Mouse (Mus musculus) heart, adult 8-10 months (tissue): ENCODE measurements around the gene Ip6k3. TPM values are rescaled to one million over a fixed set of nuclear protein-coding genes. Genes with fewer than 3 reads are reported as not detected.

Experiments
- DNase-seq: peaks from one replicate; pipeline ENCODE4 v3.0.0; 2022; ENCODE audit warnings: low spot score
- total RNA-seq, 4 experiments: library from RNA; stranded (reverse); gene quantifications; 2 replicates each; pipeline ENCODE4 v1.2.4; 2022

Ip6k3 gene
- total RNA-seq, 4 experiments from 2014 or later: 3.7 to 9.2 (median 4.8) TPM

DNA sequence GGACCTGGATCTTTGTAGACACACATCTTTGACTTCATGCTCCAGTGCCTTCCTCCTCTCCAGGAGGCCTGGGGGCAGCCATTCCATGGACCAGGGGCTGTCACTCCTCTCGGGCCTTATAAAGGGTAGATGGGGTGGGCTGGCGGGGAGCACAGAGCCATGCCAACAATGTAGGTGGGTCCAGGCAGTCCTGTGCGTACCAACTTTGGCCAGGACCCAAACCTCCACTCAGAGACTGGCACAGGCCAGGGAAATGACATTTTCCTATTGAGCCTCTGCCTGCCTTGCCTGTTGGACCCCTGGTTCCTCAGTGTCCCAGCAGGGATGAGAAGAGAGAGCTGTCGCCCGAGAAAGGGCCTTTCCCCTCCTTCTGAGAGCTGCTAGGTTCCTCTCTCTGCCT lies 14.8 kb upstream of the Ip6k3 start:
- DNase-seq: no peak

DNA sequence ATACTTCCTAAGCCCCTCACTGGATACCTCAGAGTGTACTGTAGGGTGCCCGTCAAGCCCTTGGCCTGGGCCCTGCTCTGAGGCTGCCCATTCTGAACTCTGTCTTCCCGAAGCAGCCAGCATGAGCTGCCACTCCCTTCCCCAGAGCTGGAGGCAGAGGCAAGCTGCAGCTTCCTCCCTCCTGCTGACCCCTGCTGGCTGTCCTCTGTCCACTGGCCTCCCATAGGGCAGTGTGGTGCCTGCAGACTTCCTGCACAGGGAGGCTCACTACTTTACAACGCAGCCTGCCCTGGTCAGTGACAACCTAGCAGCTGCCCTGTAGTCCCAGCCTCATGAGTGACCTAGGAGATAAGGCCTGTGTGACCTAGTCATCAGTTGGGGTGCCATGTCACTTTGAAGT lies 14.1 kb upstream of the Ip6k3 start:
- DNase-seq: no peak

DNA sequence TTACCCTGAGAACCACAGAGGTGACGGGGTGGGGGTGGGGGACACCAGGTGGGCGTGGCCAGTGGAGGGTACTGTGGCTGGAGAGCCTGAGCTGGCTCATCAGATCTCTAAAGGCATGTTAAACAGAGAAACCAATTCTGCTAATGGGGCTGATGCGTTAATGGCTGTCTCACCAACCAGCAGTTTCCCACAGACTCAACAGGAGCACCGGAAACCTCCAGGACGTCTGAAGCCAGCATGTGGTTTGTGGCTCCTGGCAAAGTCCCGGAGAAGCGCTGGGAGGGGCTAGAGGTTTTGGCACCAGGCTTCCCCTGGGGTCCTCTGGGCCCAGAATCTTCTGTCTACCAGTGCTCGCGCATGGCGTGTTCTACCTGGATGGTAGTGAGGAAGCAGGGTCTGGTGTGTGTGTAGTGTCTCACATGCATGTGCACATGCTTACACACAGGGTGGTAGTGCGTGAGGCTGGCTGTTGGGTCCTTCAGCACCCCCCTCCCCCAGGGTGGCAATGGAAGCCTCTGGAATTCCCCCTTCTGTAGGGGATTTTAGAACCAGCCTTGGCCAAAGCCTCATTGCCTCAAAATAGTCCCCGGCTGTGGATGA lies 12.2 kb upstream of the Ip6k3 start:
- no peak for DNase-seq

DNA sequence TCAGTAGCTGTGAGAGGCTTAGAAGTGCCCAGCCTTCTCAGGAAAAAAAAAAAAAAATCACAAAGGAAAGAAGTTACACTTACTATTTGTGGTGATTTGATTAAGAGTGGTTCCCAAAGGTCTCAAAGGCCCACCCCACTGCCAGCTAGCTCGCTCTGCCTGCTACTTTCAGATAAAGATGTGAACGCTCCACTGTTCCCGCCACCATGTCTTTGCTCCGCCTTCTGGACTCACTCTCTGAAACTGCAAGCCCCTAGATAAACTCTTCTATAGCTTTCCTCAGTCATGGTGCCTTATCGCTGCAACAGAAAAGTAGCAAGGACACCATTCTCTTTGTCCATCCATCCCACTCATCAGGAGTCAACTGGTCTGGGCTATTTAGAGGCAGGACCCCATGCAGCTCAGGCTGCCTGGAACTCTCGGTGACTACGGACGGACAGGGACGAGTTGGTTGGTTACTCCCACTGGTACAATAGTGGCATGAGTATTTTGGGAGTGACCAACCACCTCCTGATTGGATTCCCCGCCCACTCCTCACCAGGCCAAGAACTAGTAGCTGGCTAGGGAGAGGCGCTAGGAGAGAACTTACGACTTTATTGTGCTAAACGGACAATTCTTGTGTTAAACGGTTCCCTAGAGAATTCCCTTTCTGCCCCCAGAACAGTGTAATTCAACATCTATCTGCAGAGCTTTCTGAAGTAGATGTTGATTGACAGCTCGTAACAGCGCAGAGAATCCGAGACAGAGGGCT lies 11.0 kb upstream of the Ip6k3 start:
- DNase-seq: no peak

DNA sequence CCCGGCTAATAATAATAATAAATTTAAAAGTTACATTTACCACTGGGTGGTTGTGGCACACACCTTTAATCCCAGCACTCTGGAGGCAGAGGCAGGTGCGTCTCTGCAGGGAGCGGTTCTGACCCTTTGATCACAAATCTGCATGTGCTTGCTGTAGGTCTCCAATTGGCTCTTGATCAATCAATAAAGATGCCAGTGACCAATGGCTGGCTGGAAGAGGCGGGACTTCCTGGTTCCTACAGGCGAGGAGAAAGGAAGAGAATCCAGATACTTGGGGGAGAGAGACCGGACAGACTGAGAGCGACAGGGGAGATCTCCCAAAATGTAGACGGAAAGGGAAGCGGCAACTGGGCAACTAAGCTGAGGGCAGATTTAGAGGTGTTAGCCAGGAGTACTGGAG lies 10.4 kb upstream of the Ip6k3 start:
- no peak for DNase-seq

DNA sequence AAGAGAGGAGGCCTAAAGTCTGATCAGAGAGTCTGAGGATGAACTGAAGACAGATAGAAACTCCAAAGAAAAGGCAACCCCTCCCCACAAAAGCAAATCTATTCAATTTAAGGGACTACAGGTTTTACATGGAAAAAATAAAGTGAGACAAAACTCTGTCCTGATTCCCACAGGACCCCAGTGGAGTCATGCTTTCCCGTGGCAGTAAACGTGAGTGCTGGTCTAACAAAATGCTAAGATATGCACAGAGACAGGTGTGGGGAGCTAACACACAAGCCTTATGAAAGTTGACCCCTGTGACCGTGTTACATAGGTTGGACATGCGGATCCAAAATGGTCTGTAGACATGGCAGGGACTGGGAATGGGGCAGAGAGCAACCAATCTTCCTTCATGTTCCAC lies 9.2 kb upstream of the Ip6k3 start:
- DNase-seq: no peak

DNA sequence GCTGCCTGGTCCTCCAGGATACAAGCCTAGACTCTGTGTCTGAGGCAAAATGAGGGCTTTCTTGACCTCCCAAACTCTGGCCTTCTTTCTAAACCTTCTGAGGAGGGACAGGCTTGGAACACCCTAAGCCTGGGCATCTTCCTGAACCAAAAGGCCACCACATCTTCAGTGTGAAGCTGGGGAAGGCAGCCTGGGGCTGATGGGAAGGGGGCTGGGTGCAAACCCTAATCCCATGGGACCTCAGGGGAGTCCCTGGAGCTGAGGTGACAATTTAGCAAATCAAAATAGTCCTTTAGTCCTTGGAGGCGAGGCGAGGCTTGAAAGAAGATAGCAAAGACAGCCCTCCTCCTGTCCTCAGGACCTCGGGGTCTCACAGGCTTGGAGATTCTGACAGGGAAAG lies 8.7 kb upstream of the Ip6k3 start:
- DNase-seq: no peak

DNA sequence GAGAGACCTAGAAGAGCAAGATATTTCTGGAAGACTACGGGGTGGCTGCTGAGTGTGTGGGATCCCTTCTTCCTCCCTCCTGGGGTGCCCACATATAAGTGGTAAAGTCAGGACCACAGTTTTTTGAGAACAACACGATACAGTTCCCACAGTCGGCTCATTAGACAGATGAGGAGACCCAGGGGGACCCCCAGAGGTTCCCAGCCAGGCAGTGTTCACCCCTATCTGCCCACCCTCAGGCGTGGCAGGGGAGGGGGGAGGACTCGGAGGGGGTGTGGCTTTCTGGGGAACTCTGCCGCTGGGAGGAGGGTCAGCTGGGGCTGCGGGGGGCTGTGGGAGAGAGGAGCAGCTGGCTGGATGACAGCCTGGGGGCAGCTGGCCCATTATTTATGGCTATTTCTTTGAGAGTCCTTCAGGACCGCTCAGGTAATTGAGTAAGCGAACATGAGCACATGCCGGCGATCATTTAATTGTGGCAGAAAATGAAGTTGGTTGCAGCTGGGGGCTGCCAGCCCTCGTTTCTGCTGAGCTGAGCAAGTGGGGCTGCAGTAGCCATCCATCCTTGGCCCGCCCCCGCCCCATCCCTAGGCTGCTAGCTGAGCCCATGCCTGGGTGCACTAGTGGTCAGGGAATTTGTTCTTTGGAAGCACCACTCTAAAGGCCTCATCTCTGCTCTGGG lies 7.7 kb upstream of the Ip6k3 start:
- no peak for DNase-seq

DNA sequence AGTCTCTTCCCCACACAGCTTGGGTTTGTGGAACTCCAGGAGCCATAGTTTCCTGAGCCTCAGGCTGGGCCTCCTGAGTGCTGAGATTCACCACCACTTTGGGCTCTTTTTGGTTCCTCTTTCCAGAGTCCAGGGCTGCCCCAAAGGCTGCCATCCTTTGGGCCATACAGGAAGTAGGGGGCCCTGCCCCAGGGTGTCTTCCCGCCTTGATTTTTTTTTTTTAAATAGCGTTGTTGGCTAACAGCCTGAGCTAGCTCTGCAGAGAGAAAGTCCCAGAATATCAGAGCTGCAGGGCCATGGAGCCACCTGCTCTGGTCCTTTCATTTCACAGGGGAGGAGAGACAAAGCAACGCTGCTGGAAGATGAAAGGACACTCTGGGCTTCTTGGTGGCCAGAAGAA lies 6.1 kb upstream of the Ip6k3 start:
- DNase-seq: no peak

DNA sequence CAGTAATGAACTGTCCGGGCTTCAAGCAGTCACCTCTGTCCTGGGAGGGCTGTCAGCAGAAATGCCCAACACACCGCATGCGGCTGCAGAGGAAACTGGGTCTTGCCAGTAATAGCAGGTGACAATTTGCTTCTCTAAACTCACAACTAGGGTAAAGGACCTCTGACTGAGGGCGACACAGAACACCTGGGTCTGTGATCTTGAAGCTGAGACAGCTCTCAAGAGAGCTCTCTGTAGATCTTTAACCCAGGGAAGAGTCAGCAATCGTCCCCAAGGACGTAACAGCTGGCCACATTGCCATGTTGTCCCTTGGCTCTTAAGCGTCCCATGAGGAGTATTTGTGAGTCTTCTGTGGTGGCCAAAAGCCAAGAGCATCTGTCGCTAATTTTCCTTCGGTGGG lies 4.9 kb upstream of the Ip6k3 start:
- no peak for DNase-seq

DNA sequence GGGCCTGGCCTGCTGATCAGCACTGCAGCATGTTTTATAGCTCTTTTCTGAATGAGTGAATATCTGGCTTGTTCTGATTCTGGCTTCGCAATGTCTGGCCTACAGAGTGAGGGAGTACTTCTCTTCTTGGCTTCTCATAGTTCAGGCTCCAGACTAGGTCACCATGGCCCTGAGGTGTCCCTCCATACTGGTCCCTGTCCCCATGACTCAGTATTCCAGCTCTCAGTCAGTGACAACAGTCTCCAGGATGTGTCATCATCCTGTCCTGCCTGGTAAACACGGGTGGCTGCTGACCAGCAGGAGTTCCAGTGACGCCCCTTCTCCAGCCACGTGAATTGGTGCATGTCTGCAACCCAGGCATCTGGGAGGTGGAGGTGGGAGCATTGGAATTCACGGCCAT lies 3.5 kb upstream of the Ip6k3 start:
- no peak for DNase-seq

DNA sequence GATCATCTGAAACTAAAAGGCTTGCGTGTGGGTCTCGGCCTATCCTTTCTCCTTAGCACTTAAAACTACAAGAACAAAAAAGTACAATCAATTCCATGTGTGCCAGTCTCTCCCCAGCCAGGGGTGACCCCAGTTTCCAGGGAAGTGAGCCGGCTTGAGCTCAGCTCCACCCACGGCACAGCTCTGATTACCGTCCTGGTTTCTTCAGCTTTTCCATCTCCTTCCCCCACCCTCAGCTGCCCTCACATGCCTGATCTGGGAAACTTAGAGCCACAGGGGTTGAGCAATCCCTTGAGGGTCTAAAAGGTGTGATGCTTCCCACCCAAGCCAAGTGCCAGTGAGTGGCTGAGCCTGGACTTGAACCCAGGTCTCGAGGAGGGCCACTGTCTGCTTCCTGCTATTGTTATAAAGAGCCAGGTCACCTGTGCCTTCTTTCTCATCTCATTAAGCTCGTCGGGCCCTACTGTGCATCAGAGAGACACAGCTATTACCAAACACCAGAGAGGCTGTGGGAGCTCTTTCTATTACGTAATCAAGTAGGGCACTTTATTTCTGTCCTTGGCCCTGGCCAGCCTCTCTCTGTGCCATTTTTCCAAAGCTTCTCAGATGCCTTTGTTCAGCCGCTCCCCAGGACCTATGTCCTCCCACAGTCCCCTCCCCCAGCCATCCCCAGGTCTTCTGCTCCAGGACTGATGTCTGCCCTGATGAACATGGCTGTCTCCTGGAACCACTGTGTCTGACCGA lies 2.5 kb upstream of the Ip6k3 start:
- DNase-seq: no peak

DNA sequence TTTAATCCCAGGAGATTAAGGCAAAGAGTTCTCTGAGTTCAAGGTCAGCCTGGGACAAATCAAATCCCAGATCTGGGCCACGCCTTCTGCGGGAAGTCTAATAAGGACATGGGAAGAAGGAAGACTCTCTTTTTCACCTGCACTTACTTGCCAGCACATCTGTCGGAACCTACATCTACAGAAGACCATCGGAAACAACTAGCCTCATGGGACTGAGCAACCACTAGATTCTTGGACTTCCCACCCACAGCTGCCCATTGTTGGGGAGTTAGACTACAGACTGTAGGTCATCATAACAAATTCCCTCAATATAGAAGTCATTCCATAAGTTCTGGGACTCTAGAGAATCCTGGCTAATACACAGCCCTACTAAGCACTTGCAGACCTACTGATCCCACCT lies 974 bp upstream of the Ip6k3 start:
- no peak for DNase-seq

DNA sequence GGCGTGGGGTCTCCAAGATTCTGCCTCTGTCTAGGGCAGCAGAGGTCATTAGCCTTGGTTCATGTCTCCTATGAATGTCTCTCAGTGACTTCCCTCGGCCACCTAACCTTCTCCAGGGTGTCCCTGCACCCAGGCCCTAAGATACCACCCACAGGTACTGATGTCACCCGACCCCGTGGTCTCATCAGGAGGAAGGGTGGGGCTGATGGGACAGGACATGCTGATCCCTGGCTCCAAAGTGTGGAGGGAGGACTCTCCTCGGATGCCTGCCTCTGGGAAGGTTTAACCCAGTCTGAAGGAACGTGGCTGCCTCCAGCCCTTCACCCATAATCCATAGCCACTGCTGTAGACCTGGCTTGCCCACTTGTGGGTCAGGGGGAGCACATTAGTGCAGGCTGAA lies 694 bp downstream of the Ip6k3 start:
- DNase-seq: no peak

DNA sequence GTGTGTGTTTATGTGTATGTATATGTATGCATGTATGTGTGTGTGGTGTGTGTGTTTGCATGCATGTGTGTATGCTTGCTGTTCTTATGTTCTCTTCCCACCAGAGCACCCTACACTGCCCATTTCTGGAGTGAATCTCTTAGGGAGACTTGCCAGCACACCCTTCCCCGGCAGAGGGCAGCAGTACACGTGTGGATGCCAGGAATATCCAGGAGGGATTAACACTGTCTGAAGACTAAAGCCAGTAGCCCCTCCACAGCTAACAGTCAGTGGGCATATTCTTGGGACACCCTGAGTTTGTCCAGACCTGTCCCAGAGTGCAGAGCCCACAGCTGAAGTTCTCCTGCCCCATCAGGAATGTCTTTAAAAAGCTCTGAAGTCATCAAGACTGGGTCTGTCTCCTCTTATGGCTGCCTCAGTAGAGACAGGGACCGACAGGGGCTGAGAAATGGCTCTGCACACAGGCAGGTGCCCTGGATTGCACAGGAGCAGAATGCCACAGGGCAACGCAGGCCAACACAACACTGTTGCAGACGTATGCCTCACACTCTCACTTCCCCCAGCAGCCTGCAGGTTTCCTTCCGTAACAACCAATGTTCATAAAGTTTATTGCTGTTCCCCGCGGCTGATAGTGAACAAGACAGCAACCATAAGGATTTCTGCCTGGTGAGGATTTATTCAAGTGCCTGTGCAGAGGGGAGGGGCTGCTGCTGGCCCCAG lies 2.4 kb downstream of the Ip6k3 start:
- no peak for DNase-seq

DNA sequence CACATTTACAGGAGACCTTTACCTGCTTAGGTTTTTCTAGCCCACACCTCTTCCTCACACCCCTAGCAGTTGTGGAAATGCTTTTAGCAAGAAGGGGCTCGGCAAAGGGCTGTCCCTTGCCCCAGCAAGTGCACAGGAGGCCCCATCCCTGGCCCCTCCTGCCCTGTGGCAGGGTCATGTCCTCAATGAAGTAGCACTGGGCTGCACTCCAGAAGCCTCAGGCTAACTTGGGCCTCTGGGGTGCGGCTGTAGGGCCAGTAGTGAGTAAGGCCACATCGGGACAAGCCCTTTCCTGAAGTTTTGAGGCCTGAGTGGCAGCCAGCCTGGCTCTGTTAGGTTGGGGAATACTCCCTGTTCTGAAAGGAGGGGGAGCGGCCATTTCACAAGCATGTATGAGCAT lies 6.7 kb downstream of the Ip6k3 start:
- DNase-seq: peak; percentile 70

DNA sequence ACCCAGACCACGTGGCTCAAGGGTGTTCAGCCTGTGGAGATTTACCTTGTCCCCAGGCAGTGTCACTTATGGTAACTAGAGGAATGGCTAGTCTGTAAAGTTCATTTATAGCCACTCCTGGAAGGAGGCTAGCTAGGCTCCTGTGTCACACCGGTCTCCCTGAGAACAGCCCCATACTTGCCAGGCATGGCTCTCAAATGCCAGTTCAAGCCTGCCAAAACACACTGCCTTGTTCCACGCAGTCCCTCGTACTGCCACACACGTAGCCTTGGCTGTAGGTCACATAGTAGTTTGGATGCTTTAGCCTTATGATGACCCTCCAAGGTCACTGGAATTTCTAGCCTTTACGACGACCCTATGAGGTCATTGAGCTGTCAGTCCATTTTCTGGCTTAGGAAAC lies 8.4 kb downstream of the Ip6k3 start:
- no peak for DNase-seq

DNA sequence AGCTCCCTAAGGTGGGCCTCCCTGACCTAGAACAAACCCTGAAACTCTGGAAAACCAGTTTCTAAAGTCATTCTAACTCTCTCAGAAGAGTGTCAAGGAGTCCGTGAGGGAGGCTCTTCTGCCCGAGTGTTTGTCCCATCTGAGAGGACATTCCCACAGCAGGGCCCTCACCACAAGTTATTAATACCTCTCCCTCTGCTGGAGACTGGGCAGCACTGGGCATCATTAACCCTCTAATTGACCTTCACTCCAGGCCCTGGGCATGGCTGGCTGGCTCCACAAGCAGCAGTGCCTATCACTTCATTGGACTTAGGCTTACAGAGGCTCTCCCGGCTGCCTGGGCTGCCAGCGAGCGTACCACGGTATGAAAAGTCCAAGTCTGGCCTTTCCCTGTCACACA lies 9.2 kb downstream of the Ip6k3 start:
- no peak for DNase-seq

DNA sequence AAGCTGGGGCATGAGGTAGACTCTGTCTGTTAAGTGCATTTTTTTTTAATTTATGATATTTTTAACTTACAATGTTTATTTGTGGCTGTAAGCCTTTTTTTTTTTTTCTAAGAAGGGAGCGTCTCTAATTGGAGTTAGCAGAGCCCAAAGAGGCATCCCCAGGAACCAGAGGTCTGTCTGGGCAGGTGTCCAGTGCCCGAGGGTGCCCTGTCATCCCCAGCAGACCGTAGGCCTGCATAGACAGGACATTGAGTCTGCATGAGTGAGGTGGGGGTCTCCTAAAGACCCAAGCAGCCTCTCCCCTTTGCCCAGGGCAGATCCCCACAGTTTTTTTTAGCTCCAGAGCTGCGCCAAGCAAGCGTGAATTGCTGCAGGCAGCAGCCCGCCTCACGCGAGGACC lies 11.8 kb downstream of the Ip6k3 start:
- no peak for DNase-seq

DNA sequence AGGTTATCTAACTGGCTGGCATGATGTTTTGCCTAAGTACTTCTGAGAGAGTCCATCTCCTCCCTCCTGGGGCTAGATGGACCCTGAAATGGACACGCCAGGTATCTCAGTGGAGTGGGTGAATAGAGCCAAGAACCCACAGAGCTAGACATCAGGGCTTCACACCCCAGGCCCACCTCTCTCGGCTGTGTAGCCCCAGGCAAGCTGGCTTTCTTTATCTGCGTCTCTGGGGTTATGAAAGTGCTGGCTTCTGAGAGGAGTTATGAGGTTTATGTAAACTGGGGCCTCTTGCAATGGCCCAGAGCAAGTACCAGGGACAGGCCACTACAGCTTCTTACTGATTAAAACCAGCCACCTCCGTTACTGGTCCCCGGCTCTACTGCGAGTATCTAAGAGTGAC lies 12.7 kb downstream of the Ip6k3 start:
- DNase-seq: no peak

DNA sequence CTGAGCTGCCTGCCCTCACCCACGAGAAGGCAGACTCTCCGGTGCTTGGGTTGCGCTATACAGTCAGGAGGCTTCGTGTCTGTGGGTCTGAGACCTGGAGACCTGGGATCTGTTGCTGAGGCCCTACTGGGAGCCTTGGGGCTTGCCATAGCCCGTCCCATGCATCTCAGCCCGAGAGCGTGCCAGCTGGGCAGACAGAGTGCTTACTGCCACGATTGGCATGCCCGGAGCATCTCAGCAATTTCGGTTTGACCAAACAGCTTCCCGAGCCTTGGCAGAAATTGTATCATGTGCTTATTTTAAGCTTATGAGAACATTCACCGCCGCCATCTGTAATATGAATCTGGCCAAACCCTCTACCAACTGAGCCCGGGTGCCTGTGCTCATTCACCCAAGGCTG lies 13.3 kb downstream of the Ip6k3 start:
- peak; percentile 65 for DNase-seq

DNA sequence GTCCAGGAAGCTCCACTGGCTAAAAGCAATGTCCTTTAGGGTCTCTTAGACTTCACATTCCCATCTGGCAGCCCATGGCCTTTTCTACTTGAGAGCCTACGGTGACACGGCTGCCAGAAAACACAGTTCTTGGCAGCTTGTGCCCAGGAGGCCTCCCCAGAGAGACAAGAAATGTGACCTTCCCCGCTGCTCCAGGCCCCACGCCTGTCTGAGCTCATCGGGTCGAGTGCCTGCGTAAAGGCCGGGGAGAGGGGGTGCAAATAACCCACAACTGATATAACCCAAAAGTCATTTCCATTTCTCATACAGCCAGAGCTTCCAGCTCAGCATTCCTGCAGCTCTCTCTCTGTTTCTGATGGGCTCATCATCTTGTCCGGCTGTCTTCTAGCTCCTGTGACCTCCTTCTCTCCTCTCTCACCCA lies 13.8 kb downstream of the Ip6k3 start:
- peak; percentile 68 for DNase-seq
